Mouse (Mus musculus) cortical plate, adult 2 months (tissue): ENCODE results near the gene Ccdc121. TPM values are rescaled to one million over a fixed set of nuclear protein-coding genes. Genes with fewer than 3 reads are reported as not detected.

Experiments
- H3K27ac ChIP-seq: fragments of 200-500 bp; 2 replicates; pipeline ENCODE4 v1.5.1; 2012; ENCODE audit warnings: low read length, control low read depth, inconsistent platforms; ENCODE audit not compliant: insufficient read depth
- H3K4me1 ChIP-seq: fragments of 200-500 bp; 2 replicates; pipeline ENCODE4 v1.6.1; 2011; ENCODE audit warnings: low read length; ENCODE audit not compliant: control insufficient read depth, insufficient read depth
- H3K4me3 ChIP-seq: fragments of 200-500 bp; 2 replicates; pipeline ENCODE4 v1.5.1; 2011; ENCODE audit warnings: mild to moderate bottlenecking, low read length, control low read depth; ENCODE audit not compliant: insufficient read depth
- CTCF ChIP-seq: fragments of 200-500 bp; IDR thresholded peaks from 2 replicates; pipeline ENCODE4 v1.5.1; 2011; ENCODE audit warnings: mild to moderate bottlenecking, control low read depth, low read length; ENCODE audit not compliant: insufficient read depth; ENCODE audit errors: extremely low read depth
- POLR2A ChIP-seq: fragments of 200-500 bp; IDR thresholded peaks from 2 replicates; pipeline ENCODE4 v1.6.1; 2011; ENCODE audit warnings: mild to moderate bottlenecking, low read length, control low read depth; ENCODE audit not compliant: insufficient read depth; ENCODE audit errors: extremely low read depth
- polyA plus RNA-seq: library from polyadenylated mRNA; depleted of rRNA; stranded (reverse); fragments of >200 nt; gene quantifications from 2 replicates; pipeline ENCODE4 v1.2.3, GENCODE M21; 2012; rRNA removed

The Ccdc121 gene
- 0.26 and 0.54 TPM in 2 replicates for polyA plus RNA-seq

DNA sequence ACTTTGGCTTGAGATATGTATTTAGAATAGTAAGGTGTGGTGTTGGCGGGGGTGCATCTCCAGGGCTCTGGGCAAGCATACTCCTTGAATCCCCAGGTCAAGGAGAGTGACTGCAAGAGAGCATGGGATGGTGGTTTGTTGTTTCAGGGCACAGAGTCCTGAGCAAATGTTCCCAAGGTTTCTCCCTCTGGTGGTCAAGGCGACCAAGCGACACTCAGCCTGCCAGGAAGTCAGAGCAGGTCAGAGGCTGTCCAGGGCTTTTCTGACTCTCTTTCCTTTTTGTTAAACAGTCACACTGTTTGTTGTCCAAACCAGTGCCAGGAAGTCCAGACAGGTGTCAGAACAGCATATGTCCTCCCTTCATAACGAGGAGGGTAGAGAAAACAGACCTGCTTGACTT lies at the start of gene Ccdc121:
Ccdc121 (minus strand) TSS at position 145 of the 400 bp plus-strand sequence.
- TF ChIP-seq CTCF: peak; percentile 11; the same call in 1 of the 2 replicates
- TF ChIP-seq POLR2A: no peak
- Histone ChIP-seq H3K27ac (no peak within 1 kb of the TSS), H3K4me1 (no peaks in the 10 kb centered on the region; the same call in 1 of the 2 replicates), H3K4me3 (no peak within 1 kb of the TSS)

DNA sequence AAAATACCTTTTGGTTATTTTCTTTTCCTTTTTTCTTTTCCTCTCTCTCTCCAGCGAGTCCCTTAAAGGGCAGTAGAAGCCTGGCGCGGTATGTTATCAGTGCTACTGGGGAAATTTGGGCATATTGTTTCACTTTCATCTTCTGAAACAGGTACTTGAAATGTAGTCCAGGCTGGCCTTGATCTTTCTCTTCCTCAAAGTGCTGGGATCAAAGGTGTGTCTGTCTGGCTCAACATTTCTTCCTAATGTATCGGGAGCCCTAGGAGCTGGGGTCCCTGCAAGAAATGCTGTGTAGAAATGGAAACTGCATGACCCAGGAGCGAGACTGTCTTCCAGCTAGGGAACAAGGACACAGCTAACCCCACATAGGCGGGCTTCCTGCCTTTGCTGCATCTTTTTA lies 49.1 kb upstream of the Ccdc121 start:
- Histone ChIP-seq H3K4me1 (peaks cover 3% of the 10 kb centered on the region; the same call in 1 of the 2 replicates), H3K4me3 (no peak overlapping the region), H3K27ac (no peak overlapping the region)
- TF ChIP-seq POLR2A (no peak), CTCF (no peak)

DNA sequence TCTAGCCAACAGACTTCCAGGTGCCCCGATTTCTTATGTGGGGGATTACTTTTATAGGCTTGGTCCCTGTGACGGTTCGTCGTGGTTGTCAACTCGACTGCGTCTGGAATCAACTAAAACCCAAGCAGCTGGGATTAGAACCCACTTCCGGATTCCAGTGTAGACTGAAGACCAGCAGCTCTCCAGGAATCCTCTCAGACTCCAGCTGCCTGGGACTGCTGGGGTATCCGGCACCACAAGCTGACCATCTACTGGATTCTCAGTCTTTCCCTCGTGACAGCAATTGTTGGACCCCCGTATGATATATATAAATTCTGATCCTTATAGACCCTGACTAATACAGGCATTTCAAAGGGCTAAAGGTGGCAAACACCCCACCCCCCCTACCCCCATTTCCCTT lies 48.4 kb upstream of the Ccdc121 start:
- H3K4me1 ChIP-seq: peaks cover 3% of the 10 kb centered on the region; the same call in 1 of the 2 replicates
- no peak overlapping the region for H3K27ac ChIP-seq
- H3K4me3 ChIP-seq: no peak overlapping the region
- TF ChIP-seq CTCF: no peak
- no peak for TF ChIP-seq POLR2A

DNA sequence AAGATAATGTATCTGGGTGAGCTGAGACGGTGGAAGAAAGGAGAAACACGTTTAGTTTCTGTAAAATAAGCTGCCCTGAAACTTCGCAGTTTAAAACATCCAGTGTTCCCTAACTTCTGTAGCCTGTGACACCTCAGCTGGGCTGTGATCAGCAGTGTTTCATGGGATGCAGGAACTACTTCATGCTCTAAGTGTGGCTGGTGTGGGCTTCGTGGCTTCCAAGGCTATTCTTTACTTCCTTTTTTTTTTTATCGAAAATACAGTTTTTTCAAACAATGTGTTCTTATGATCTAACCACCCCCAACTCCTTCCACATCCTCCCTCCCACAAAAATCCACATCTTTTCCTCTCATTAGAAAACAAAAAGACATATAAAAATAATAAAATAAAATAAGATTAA lies 44.2 kb upstream of the Ccdc121 start:
- Histone ChIP-seq H3K4me1 (peaks cover 3% of the 10 kb centered on the region), H3K27ac (no peak overlapping the region), H3K4me3 (no peak overlapping the region)
- TF ChIP-seq CTCF: no peak
- no peak for TF ChIP-seq POLR2A

DNA sequence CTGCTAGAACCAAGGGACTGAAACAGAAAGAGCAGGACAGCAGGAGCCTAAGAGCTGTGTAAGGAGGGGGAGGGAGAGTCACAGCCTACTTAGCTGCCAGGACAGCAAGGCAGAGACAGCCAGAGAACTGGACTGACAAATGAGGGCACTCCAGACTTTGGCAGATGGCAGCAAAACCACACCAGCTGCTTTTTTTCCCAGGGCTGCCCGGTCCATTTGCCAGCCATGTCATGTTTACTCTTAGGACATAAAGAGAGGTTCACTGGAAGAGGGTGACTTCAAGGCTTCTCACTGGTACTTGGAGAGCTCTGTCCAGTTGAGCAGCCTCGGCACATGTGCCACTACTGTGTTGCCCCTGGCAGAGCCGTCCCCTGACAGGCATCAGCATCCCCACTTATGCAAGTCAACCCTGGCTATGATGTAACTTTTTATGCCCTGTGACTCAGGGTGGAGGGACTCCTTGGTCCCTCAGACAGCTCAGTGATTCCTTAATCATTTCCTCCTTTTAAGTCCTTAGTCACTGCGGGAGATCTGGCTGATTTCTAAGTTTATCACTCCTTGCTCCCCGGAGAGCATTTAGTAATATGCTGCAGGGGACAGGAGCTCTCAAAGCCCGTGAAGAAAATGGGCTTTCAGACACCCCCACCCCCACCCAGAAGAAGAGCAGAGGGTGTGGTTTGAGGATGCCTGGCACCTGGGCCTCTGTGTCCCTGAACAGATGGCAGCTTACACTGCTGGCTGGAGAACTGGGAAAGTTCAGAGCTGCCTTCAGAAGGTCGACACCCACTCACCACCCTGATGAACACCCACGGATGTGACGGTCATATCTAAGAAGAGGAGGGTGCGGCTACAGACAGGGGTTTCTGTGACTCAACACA lies 41.5 kb upstream of the Ccdc121 start:
- Histone ChIP-seq H3K4me1 (peaks cover 4% of the 10 kb centered on the region; the same call in 1 of the 2 replicates), H3K27ac (no peak overlapping the region)
- TF ChIP-seq CTCF (no peak), POLR2A (no peak)

DNA sequence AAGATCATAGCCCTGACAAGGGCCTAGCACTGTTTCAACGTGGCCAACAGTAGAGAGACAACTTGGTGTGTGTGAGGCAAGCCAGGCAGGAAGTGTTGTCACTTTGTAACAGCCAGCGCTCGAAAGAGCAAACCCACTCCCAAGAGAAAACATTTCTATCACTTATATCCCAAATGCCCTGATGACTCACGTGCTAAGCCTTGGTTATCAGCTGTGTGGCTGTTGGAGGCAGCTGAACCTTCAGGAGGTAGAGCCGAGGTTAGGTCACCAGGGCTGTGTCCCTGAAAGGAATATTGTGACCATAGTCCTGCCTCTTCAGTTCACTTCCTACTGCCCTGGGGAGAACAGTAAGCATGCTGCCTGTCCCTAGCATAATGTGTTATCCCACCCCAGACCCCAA lies 39.6 kb upstream of the Ccdc121 start:
- H3K4me3 ChIP-seq: no peak overlapping the region
- TF ChIP-seq CTCF (no peak), POLR2A (no peak)
- peaks cover 4% of the 10 kb centered on the region; the same call in 1 of the 2 replicates for H3K4me1 ChIP-seq
- H3K27ac ChIP-seq: no peak overlapping the region

More for the DNA sequence above, 41.5 kb upstream of the Ccdc121 start:
- H3K4me3 ChIP-seq: no peak overlapping the region

DNA sequence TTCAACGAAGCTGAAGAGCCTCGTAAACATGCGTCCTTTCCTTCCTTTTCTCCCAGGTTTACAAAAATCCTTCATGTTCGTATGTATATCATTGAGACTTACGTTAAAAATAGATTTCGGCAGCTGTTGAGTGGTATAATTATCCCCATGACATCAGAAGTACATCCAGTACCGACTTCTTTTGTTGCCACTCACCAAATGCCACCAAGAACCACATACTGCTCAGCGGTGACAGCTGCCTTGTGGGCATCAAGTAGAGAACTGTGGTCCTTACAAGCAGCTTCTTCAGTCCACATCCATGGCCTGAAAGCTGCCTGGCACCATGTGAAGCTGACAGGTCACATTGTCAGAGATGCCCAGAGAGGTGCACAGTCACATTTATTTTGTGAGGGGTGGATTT lies 38.7 kb upstream of the Ccdc121 start:
- Histone ChIP-seq H3K27ac (no peak overlapping the region), H3K4me3 (no peak overlapping the region), H3K4me1 (peaks cover 4% of the 10 kb centered on the region; the same call in 1 of the 2 replicates)
- TF ChIP-seq POLR2A: no peak
- TF ChIP-seq CTCF: no peak

DNA sequence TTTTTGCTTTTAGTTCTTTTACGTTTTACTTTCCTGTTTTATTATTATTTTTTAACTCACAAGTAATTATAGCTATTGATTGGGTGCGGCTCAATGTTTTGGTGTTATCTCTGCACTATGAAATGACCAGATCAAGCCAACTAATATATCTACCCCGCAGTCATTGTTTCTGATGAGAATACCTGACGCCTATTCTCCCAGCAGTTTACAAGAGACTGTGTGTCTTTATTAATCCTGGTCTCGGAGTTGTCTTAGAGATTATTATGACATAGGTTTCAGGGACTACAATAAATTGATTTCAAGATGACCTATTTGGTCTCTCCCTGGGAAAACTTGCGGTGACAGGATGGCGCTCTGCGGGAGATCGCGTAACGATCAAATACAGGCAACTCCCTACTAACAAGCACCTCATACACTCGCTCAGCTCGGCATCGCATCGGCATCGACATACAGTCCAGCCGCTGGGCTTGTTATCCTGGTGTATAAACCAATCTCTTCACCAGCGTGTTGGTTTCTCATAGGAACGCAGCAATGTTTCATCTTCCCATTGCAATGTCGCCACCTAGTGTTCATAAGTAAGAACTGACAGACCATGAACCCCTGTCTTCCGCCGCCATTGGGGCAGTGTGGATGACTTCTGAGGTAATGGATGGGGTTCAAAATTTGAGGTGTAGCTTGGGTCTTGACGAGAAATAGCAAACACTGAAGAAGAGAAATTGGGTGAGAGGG lies 34.0 kb upstream of the Ccdc121 start:
- Histone ChIP-seq H3K27ac (no peak overlapping the region), H3K4me1 (0 out of 2 replicates have a peak, but pooled peaks cover 3% of the 10 kb centered on the region), H3K4me3 (no peak overlapping the region)
- TF ChIP-seq CTCF (peak; percentile 90), POLR2A (no peak)

DNA sequence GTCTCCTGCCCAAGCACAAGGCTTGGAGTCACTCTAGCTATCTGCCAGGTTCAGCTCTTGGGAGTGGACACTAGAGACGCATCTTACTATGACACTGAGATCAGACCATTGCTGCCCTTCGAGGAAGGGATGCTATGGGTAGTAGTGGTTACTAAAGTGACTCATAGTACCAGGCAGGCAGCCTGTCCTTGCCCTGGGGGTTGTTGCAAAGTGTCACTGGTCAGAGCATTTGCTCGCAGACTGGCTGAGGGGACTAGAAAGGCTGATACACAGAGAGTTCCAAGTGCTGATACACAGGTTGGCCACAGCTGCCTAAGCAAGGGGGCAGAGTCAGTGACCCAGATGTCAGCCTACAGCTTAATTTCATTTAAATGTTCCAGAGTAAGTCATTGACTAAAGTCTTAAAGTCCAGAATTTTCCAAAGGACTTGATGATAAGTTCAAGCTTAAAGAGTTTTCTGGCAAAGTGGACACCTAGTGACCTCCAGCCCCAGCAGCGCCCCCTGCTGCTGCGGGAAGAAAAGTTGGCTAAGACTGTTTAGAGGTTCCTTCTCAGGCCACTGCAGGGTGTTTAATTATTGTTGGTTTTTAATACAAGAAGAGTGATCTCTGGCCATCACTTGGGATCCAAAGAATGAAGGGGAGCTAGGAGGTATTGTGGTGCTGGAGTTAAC lies 32.6 kb upstream of the Ccdc121 start:
- no peak overlapping the region for H3K27ac ChIP-seq
- no peak for TF ChIP-seq POLR2A
- peak; percentile 35; the same call in 1 of the 2 replicates for TF ChIP-seq CTCF

More for the DNA sequence above, 32.6 kb upstream of the Ccdc121 start:
- H3K4me3 ChIP-seq: no peak overlapping the region
- no peaks in the 10 kb centered on the region for H3K4me1 ChIP-seq
